Mouse (Mus musculus): ENCODE results near the gene Hadh. TPM values are rescaled to one million over a fixed set of nuclear protein-coding genes. Genes with fewer than 3 reads are reported as not detected.

The Hadh gene
- polyA plus RNA-seq, 1 experiment from 2014 or later: 305 TPM

DNA sequence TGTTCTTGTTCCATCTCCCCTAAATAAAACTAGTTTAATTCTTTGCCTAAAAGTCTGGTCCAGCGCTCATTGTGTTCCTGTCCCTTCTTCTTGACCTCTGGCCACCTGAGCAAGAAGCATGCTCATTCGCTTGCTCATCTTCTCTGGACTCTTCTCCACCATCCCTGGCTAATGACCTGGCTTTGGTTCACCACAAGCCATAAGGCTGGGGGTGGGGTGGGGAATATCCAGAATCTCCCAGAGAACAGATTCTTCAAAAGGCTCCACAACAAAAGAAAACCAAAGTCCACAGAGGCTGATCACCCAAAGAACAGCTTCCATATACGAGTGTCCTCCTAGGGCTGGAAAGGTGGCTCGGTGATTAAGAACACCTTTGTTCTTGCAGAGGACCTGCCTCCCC lies 16.9 kb downstream of the Hadh start:
- ATAC-seq: no peak
- H3K9me3 ChIP-seq (ENCODE audit: low read length): no peaks in the 10 kb centered on the region
- H3K36me3 ChIP-seq (replicated peaks; ENCODE audit: insufficient read depth, low read length): peaks cover 7% of the 10 kb centered on the region; the same call in 1 of the 2 replicates
- no peak overlapping the region for H3K27ac ChIP-seq (ENCODE audit: low read depth)
- H3K4me2 ChIP-seq (ENCODE audit: low read depth, low read length): no peak overlapping the region
- TF ChIP-seq CTCF (IDR thresholded peaks at IDR 0.05; ENCODE audit: low read depth) (no peak), EP300 (IDR thresholded peaks at IDR 0.05; ENCODE audit: low read depth) (no peak)
- 90% methylated on average over 4 of the region's 4 CpGs for WGBS (ENCODE audit: insufficient replicate concordance)
- no peak for DNase-seq
- no peak overlapping the region for H3K9ac ChIP-seq (replicated peaks)
- H3K27me3 ChIP-seq (ENCODE audit: insufficient read depth, low read length): no peaks in the 10 kb centered on the region
- 0 out of 2 replicates have a peak, but pooled peaks cover 2% of the 10 kb centered on the region for H3K4me1 ChIP-seq (ENCODE audit: insufficient read depth)
- no peak overlapping the region for H3K4me3 ChIP-seq (ENCODE audit: low read depth, low read length)

DNA sequence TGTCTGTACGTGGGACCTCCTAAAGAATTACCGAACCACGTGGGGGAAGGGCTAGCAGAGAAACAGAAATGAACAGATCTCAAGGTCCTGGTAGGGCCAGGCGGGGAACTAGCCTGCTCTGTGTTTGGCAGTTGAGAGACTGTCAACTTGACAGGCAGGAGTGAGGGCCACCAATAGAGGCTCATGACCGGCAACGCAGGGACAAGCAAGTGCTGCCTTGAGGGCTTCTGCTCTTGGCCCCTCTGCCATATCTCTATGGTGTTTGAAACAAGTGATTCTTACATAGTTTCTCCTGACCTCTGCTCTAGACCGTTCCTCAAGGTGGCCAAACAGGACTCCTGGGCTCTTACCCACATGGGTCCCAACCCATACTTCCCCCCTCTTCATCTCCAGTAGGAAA lies 20.3 kb downstream of the Hadh start:
- Histone ChIP-seq H3K9ac (replicated peaks) (no peak overlapping the region), H3K4me2 (ENCODE audit: low read depth, low read length) (no peak overlapping the region), H3K27me3 (ENCODE audit: insufficient read depth, low read length) (no peaks in the 10 kb centered on the region), H3K4me3 (ENCODE audit: low read depth, low read length) (no peak overlapping the region), H3K27ac (ENCODE audit: low read depth) (no peak overlapping the region), H3K9me3 (ENCODE audit: low read length) (no peaks in the 10 kb centered on the region), H3K36me3 (replicated peaks; ENCODE audit: insufficient read depth, low read length) (peaks cover 6% of the 10 kb centered on the region), H3K4me1 (ENCODE audit: insufficient read depth) (peaks cover 5% of the 10 kb centered on the region; the same call in 1 of the 2 replicates)
- DNase-seq (no peak), ATAC-seq (no peak)
- no peak for TF ChIP-seq CTCF (IDR thresholded peaks at IDR 0.05; ENCODE audit: low read depth)
- TF ChIP-seq EP300 (IDR thresholded peaks at IDR 0.05; ENCODE audit: low read depth): no peak
- WGBS (ENCODE audit: insufficient replicate concordance): 80% methylated on average over 7 of the region's 7 CpGs

DNA sequence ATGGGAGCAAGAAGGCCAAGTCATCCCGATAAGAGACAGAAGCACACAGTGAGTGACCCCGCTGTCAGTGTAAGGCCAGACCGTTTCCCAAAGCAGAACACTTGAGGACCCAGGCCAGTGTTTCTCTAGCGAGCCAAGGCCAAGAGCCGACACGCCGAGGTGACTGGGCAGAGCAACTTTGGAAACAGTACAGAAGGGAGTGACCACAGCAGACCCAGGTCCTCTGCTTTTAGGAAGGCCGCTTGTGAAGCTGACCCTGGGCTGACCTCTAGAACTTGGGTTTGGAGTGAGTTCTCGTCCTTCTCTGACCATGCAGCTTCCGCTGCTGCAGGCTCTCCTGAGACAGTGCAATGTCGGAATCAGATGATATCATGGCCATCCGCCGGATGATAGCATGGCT lies 20.9 kb downstream of the Hadh start:
- peaks cover 5% of the 10 kb centered on the region; the same call in 1 of the 2 replicates for H3K4me1 ChIP-seq (ENCODE audit: insufficient read depth)
- peaks cover 6% of the 10 kb centered on the region for H3K36me3 ChIP-seq (replicated peaks; ENCODE audit: insufficient read depth, low read length)
- 78% methylated on average over 13 of the region's 13 CpGs for WGBS (ENCODE audit: insufficient replicate concordance)
- no peak overlapping the region for H3K4me3 ChIP-seq (ENCODE audit: low read depth, low read length)
- no peaks in the 10 kb centered on the region for H3K9me3 ChIP-seq (ENCODE audit: low read length)
- no peak overlapping the region for H3K4me2 ChIP-seq (ENCODE audit: low read depth, low read length)
- TF ChIP-seq EP300 (IDR thresholded peaks at IDR 0.05; ENCODE audit: low read depth) (no peak), CTCF (IDR thresholded peaks at IDR 0.05; ENCODE audit: low read depth) (no peak)
- H3K27ac ChIP-seq (ENCODE audit: low read depth): no peak overlapping the region
- H3K27me3 ChIP-seq (ENCODE audit: insufficient read depth, low read length): no peaks in the 10 kb centered on the region
- DNase-seq (no peak), ATAC-seq (no peak)
- no peak overlapping the region for H3K9ac ChIP-seq (replicated peaks)

DNA sequence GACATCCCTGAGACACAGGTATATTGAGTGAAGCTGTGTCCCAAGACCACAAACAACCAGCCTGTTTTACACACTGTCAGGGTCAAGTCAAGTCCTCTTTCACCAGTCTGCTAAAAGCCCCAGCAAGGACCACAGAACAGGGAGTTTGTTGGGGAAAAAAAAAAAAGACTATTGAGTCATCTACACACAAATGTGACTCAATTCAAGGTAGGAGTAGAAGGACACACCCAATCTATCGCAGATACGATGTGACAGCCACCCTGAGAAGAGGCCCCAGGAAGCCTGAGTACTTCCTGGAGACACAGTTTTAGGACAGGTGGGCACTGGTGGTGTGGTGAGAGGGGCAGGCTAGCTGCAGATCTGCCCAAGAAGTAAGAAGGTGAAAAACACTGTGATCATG lies 21.6 kb downstream of the Hadh start:
- no peak for DNase-seq
- Histone ChIP-seq H3K9me3 (ENCODE audit: low read length) (no peaks in the 10 kb centered on the region), H3K4me2 (ENCODE audit: low read depth, low read length) (no peak overlapping the region), H3K4me3 (ENCODE audit: low read depth, low read length) (no peak overlapping the region), H3K9ac (replicated peaks) (no peak overlapping the region), H3K27ac (ENCODE audit: low read depth) (no peak overlapping the region), H3K4me1 (ENCODE audit: insufficient read depth) (peaks cover 5% of the 10 kb centered on the region; the same call in 1 of the 2 replicates), H3K27me3 (ENCODE audit: insufficient read depth, low read length) (no peaks in the 10 kb centered on the region), H3K36me3 (replicated peaks; ENCODE audit: insufficient read depth, low read length) (peaks cover 6% of the 10 kb centered on the region)
- no peak for ATAC-seq
- 31% methylated on average over 2 of the region's 2 CpGs for WGBS (ENCODE audit: insufficient replicate concordance)
- TF ChIP-seq EP300 (IDR thresholded peaks at IDR 0.05; ENCODE audit: low read depth) (no peak), CTCF (IDR thresholded peaks at IDR 0.05; ENCODE audit: low read depth) (no peak)

DNA sequence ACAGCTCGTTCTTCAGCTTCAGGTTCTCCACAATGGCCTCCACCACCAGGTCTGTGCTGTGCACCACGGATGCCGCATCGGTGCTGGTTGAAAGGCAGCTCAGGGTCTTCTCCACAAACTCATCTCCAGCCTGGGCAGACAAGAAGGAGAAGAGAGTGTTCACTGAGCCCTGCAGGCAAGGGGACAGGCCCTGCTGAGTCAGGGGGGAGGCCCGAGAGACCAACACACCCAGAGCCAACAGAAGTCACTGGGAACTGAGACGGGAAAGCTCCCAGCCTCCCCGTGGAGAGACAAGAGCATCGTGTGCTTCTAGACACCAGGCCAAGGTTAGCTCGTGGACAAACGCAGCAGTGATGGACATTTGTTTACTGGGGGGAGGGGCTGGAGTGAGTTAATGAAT lies 23.5 kb downstream of the Hadh start:
- 68% methylated on average over 10 of the region's 10 CpGs for WGBS (ENCODE audit: insufficient replicate concordance)

DNA sequence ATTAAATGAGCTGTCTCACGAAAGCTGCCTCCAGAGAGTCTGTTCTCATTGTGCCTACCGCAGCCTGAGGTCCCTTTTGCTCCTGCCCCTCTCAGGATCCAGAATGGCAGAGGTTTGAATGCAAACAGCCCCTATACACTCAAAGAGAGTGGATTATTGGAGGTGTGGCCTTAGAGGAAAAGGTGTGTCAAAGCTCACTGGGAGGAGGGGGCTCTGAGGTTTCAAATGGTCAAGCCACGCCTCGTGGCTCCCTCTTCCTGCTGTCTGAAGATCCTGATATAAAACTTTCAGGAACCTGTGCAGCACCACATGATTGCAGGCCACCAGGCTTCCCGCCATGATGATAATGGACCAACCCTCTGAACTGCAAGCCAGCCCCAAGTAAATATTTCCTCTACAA lies 24.1 kb downstream of the Hadh start:
- TF ChIP-seq CTCF (IDR thresholded peaks at IDR 0.05; ENCODE audit: low read depth) (no peak), EP300 (IDR thresholded peaks at IDR 0.05; ENCODE audit: low read depth) (no peak)
- no peak overlapping the region for H3K27ac ChIP-seq (ENCODE audit: low read depth)
- H3K9me3 ChIP-seq (ENCODE audit: low read length): no peaks in the 10 kb centered on the region
- H3K9ac ChIP-seq (replicated peaks): no peak overlapping the region
- H3K4me3 ChIP-seq (ENCODE audit: low read depth, low read length): no peak overlapping the region
- H3K4me1 ChIP-seq (ENCODE audit: insufficient read depth): peaks cover 5% of the 10 kb centered on the region; the same call in 1 of the 2 replicates
- no peaks in the 10 kb centered on the region for H3K27me3 ChIP-seq (ENCODE audit: insufficient read depth, low read length)
- no peak overlapping the region for H3K4me2 ChIP-seq (ENCODE audit: low read depth, low read length)
- H3K36me3 ChIP-seq (replicated peaks; ENCODE audit: insufficient read depth, low read length): peaks cover 15% of the 10 kb centered on the region
- ATAC-seq (no peak), DNase-seq (no peak)
- WGBS (ENCODE audit: insufficient replicate concordance): 77% methylated on average over 5 of the region's 5 CpGs

More for the DNA sequence above, 23.5 kb downstream of the Hadh start:
- H3K9me3 ChIP-seq (ENCODE audit: low read length): no peaks in the 10 kb centered on the region
- H3K27me3 ChIP-seq (ENCODE audit: insufficient read depth, low read length): no peaks in the 10 kb centered on the region
- peaks cover 15% of the 10 kb centered on the region for H3K36me3 ChIP-seq (replicated peaks; ENCODE audit: insufficient read depth, low read length)
- H3K9ac ChIP-seq (replicated peaks): no peak overlapping the region
- H3K4me3 ChIP-seq (ENCODE audit: low read depth, low read length): no peak overlapping the region
- H3K27ac ChIP-seq (ENCODE audit: low read depth): peak overlapping the region; percentile 34; the same call in 1 of the 2 replicates
- H3K4me2 ChIP-seq (ENCODE audit: low read depth, low read length): no peak overlapping the region
- TF ChIP-seq EP300 (IDR thresholded peaks at IDR 0.05; ENCODE audit: low read depth): no peak
- TF ChIP-seq CTCF (IDR thresholded peaks at IDR 0.05; ENCODE audit: low read depth): no peak
- ATAC-seq (no peak), DNase-seq (peak; percentile 27)
- H3K4me1 ChIP-seq (ENCODE audit: insufficient read depth): peaks cover 5% of the 10 kb centered on the region; the same call in 1 of the 2 replicates

GRCm38 (mm10) chr3:131247447-131247846 lies 24.5 kb downstream of the Hadh start:
- Histone ChIP-seq H3K4me3 (ENCODE audit: low read depth, low read length) (no peak overlapping the region), H3K27me3 (ENCODE audit: insufficient read depth, low read length) (no peaks in the 10 kb centered on the region), H3K4me2 (ENCODE audit: low read depth, low read length) (no peak overlapping the region), H3K27ac (ENCODE audit: low read depth) (no peak overlapping the region), H3K36me3 (replicated peaks; ENCODE audit: insufficient read depth, low read length) (peaks cover 15% of the 10 kb centered on the region), H3K4me1 (ENCODE audit: insufficient read depth) (peaks cover 5% of the 10 kb centered on the region; the same call in 1 of the 2 replicates), H3K9me3 (ENCODE audit: low read length) (no peaks in the 10 kb centered on the region), H3K9ac (replicated peaks) (no peak overlapping the region)
- no peak for DNase-seq
- TF ChIP-seq CTCF (IDR thresholded peaks at IDR 0.05; ENCODE audit: low read depth) (peak; percentile 24; the same call in 1 of the 2 replicates), EP300 (IDR thresholded peaks at IDR 0.05; ENCODE audit: low read depth) (no peak)
- no peak for ATAC-seq
- 73% methylated on average over 6 of the region's 6 CpGs for WGBS (ENCODE audit: insufficient replicate concordance)

All from liver, postnatal 0 days (tissue).